Mouse (Mus musculus) ES-Bruce4 (cell line): ENCODE data around the gene Fam50a. TPM values are rescaled to one million over a fixed set of nuclear protein-coding genes. Genes with fewer than 3 reads are reported as not detected.
"Not testable (repeated sequence)": the region's sequence is repeated elsewhere in the genome, so short reads cannot be mapped to it uniquely, and the experiment has no call there.

Source experiments
- H3K27ac ChIP-seq: 2 replicates; pipeline ENCODE4 v1.5.1; 2012; ENCODE audit warnings: low read length, inconsistent platforms; ENCODE audit not compliant: insufficient read depth
- H3K27me3 ChIP-seq: 2 replicates; pipeline ENCODE4 v1.6.1; 2012; ENCODE audit warnings: mild to moderate bottlenecking, low read length, inconsistent platforms; ENCODE audit not compliant: control insufficient read depth, poor library complexity, insufficient read depth, severe bottlenecking
- H3K36me3 ChIP-seq: 2 replicates; pipeline ENCODE4 v1.6.1; 2012; ENCODE audit warnings: inconsistent platforms, mild to moderate bottlenecking, low read length, moderate library complexity; ENCODE audit not compliant: control insufficient read depth, poor library complexity, insufficient read depth, severe bottlenecking
- H3K4me1 ChIP-seq: one replicate; pipeline ENCODE4 v1.8.1; 2011; ENCODE audit warnings: low read length; ENCODE audit not compliant: control insufficient read depth, insufficient read depth
- H3K4me3 ChIP-seq: 2 replicates; pipeline ENCODE4 v1.5.1; 2011; ENCODE audit warnings: low read depth, mild to moderate bottlenecking, low read length
- H3K9ac ChIP-seq: 2 replicates; pipeline ENCODE4 v1.6.1; 2012; ENCODE audit warnings: low read depth, mild to moderate bottlenecking, inconsistent platforms; ENCODE audit not compliant: poor library complexity, severe bottlenecking
- H3K9me3 ChIP-seq: replicated peaks from 2 replicates; pipeline ENCODE4 v1.6.1; 2012; ENCODE audit warnings: mild to moderate bottlenecking, low read length, inconsistent platforms; ENCODE audit not compliant: control insufficient read depth, poor library complexity, insufficient read depth, severe bottlenecking
- CTCF ChIP-seq: IDR thresholded peaks from one replicate; pipeline ENCODE4 v1.8.1; 2011; ENCODE audit warnings: low read depth, low read length
- EP300 ChIP-seq: IDR thresholded peaks from 2 replicates; pipeline ENCODE4 v1.6.1; 2011; ENCODE audit warnings: low read depth, low read length; ENCODE audit not compliant: insufficient read depth
- POLR2A ChIP-seq: IDR thresholded peaks from one replicate; pipeline ENCODE4 v1.8.1; 2011; ENCODE audit warnings: low read length; ENCODE audit not compliant: insufficient read depth
- polyA plus RNA-seq: library from polyadenylated mRNA; stranded (reverse); fragments of >200 nt; gene quantifications from 2 replicates; pipeline ENCODE4 v1.2.4, GENCODE M21; 2011; ENCODE audit warnings: low read depth; ENCODE audit not compliant: missing spikeins, insufficient read depth, insufficient read length

Gene Fam50a
- polyA plus RNA-seq, 1 experiment, result 63.7 TPM

GRCm38 (mm10) chrX:74330166-74330930 lies 17.5 kb downstream of the Fam50a start:
- Histone ChIP-seq H3K36me3 (no peaks in the 10 kb centered on the region), H3K27me3 (no peaks in the 10 kb centered on the region), H3K27ac (no peak overlapping the region), H3K9me3 (no peaks in the 10 kb centered on the region), H3K9ac (no peak overlapping the region), H3K4me3 (no peak overlapping the region), H3K4me1 (no peaks in the 10 kb centered on the region)
- TF ChIP-seq CTCF (no peak), EP300 (no peak)

- Histone ChIP-seq H3K4me3 (peak overlapping the region; percentile 98), H3K36me3 (no peaks in the 10 kb centered on the region), H3K27me3 (no peaks in the 10 kb centered on the region), H3K27ac (peak overlapping the region; percentile 55), H3K9ac (peak overlapping the region; percentile 87), H3K4me1 (no peaks in the 10 kb centered on the region), H3K9me3 (no peaks in the 10 kb centered on the region)
- TF ChIP-seq EP300 (no peak), POLR2A (no peak), CTCF (no peak)
These were observed 40.0 kb downstream of the Fam50a start for GRCm38 (mm10) chrX:74352645-74353466.

- Histone ChIP-seq H3K4me3 (peak within 1 kb of the TSS; percentile 98), H3K9ac (peak within 1 kb of the TSS; percentile 87), H3K27ac (peak within 1 kb of the TSS; percentile 55), H3K4me1 (no peaks in the 10 kb centered on the region), H3K36me3 (no peaks in the 10 kb centered on the region), H3K9me3 (no peaks in the 10 kb centered on the region), H3K27me3 (no peaks in the 10 kb centered on the region)
- TF ChIP-seq EP300, result no peak
- TF ChIP-seq POLR2A, result peak; percentile 71
These were observed 40.6 kb downstream of the Fam50a start, which contains the start of gene Lage3 for GRCm38 (mm10) chrX:74353467-74353770. TSS of gene Lage3 (minus strand) at chrX:74353618.

GRCm38 (mm10) chrX:74357069-74357468 lies 44.2 kb downstream of the Fam50a start:
- H3K4me1 ChIP-seq, H3K9ac ChIP-seq, H3K36me3 ChIP-seq, H3K4me3 ChIP-seq, H3K9me3 ChIP-seq, H3K27me3 ChIP-seq, H3K27ac ChIP-seq: not testable (repeated sequence)

- Histone ChIP-seq H3K4me3 (no peak overlapping the region), H3K4me1 (no peaks in the 10 kb centered on the region), H3K27ac (no peak overlapping the region), H3K27me3 (no peaks in the 10 kb centered on the region), H3K9ac (no peak overlapping the region), H3K36me3 (no peaks in the 10 kb centered on the region), H3K9me3 (no peaks in the 10 kb centered on the region)
- TF ChIP-seq POLR2A, result no peak
- no peak for TF ChIP-seq CTCF
- TF ChIP-seq EP300, result no peak
These were observed 46.3 kb downstream of the Fam50a start for GRCm38 (mm10) chrX:74359171-74359570.

GRCm38 (mm10) chrX:74367512-74367911 lies 54.7 kb downstream of the Fam50a start:
- Histone ChIP-seq H3K36me3 (peaks cover 7% of the 10 kb centered on the region; the same call in 1 of the 2 replicates), H3K27me3 (no peaks in the 10 kb centered on the region), H3K9ac (peak overlapping the region; percentile 85), H3K4me3 (peak overlapping the region; percentile 97), H3K9me3 (no peaks in the 10 kb centered on the region), H3K4me1 (no peaks in the 10 kb centered on the region), H3K27ac (no peak overlapping the region)
- no peak for TF ChIP-seq POLR2A
